Mouse (Mus musculus) adrenal gland, adult (tissue): ENCODE data around the gene Tas2r104.

Experiments
- DNase-seq, 2 experiments: peaks; one replicate each; pipeline ENCODE4 v3.0.0; 2022 to 2023; ENCODE audit warnings: low spot score in 1 of 2; ENCODE audit not compliant: inconsistent age in 2 of 2

The Tas2r104 gene

DNA sequence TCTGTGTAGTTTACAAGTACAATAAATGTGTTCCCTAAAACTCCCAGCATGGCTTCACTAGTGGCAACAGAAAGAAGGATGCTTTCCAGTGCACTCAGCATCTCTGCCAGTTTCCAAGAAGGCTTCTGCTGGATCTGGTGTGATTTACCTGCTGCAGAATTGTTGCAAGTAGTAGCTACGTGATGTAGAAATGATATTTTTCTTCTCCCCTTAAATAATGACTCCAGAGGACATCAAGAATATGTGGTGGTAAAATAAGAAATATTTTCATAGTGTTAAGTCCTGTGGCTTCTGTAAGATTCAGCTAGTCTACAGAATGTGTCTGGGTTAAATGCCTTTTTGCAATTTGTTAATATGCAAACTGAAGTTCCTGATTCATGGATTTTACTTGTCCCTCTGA is at the start of gene Tas2r104:
TSS of gene Tas2r104 (minus strand) at position 101 of the 400 bp plus-strand sequence.
- DNase-seq = no peak

DNA sequence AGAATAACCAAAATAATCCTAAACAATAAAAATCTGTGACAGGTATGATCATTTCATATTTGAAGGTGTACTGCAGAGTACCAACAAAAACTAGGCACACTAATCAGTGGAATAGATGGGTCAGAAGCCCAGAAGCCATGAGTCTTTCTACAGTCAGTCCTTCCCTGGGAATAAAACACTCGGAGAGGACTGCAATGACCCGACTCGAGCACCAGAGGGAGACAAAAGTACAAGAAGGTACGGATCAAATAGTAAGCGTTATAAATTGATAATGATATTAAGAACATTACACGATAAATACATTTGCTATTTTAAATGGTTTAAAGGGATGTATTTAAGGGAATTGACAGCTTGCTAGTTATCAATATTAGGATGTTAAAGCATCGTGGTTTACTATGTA is 27.3 kb upstream of the Tas2r104 start:
- peak in 1 of 2 experiments; percentile 41 for DNase-seq

DNA sequence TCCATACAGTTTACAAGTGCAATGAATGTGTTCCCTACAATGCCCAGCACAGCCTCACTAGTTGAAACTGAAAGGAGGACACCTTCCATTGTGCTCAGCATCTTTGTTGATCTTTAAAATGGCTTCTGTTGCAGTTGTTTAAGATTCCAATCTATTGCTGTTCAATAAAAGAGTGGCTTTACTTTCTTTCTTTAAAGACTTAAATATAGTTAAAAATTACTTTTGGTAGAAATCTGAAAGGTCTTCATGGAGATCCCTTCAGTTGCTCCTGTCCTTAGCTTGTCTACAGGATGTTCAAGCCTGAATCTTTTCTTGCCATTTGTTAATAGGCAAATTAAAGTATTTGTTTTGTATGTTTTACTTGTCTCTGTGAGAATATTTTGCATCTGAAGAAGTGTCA is 4.4 kb upstream of the Tas2r104 start, which contains the start of gene Tas2r114:
TSS of gene Tas2r114 (minus strand) at position 101 of the 400 bp plus-strand sequence.
- DNase-seq = no peak

DNA sequence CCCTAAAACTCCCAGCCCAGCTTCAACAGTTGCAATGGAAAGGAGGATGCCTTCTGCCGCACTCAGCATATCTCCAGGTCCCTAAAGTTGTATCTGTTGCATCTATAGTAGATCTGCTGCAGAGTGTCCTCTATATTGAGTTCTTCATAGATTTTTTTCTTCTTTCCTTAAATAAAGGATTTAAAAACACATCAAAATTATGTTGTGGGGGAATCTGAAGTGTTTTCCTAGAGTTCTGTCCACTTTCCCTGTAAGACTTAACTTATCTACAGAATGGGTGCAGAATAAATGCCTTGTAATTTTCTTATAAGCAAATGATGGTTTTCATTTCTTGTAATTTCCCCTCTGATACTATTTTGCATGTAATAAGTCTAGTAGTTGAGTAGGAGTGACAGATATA is 1.9 kb upstream of the Tas2r104 start, which contains the start of gene Tas2r105:
TSS of gene Tas2r105 (minus strand) at position 101 of the 400 bp plus-strand sequence.
- DNase-seq = no peak

DNA sequence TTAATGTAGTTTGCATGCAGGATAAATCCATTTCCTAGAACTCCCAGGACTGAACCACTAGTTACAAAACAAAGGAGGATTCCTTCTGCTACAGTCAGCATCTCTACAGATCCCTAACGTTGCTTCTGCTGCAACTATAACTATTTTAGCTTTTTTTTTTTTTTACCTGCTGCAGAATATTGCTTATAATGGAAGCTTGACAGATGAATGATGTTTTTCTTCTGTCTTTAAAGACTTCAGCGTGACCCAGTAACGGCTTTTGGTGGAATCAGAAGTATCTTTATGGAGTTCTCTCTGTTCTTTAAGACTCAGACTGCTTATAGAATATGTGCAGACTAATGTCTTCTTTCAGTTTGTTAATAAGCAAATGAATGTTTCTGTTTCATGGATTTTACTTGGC is 6.8 kb downstream of the Tas2r104 start, which contains the start of gene Tas2r106:
TSS of gene Tas2r106 (minus strand) at position 101 of the 400 bp plus-strand sequence.
- no peak for DNase-seq

DNA sequence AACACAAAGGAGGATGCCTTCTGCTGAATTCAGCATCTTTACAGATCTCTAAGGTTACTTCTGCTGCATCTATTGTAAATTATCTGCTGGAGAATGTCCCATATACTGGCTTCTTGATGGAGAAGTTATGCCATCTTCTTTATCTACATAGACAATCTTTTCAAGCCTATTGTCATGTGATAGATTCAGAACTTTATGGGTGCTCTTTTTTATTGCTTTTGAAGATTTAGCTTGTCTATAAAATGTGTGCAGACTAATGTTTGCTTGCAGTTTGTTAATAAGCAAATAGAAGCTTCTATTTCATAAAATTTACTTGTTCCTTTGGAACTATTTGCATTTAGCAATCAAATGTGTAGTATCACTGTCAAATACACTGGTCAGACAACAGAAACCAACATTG is 25.5 kb downstream of the Tas2r104 start, which contains the start of gene Tas2r107:
TSS of gene Tas2r107 (minus strand) at position 101 of the 400 bp plus-strand sequence.
- DNase-seq = no peak
